Mouse (Mus musculus) forebrain, postnatal 0 days (tissue): Measurements from ENCODE around the gene Wnk3. TPM values are rescaled to one million over a fixed set of nuclear protein-coding genes. Genes with fewer than 3 reads are reported as not detected.

Experiments
- ATAC-seq: fragments of 200-750 bp; cut with Nextera tagmentation; 2 replicates; pipeline ENCODE4 v1.8.0; 2017; ENCODE audit warnings: mild to moderate bottlenecking, moderate library complexity
- DNase-seq: peaks from one replicate; pipeline ENCODE4 v3.0.0-alpha.2; 2015
- H3K27ac ChIP-seq: fragments of 300-500 bp; sonication (generic); 2 replicates; pipeline ENCODE4 v1.5.1; 2014; ENCODE audit warnings: low read depth, mild to moderate bottlenecking, antibody characterized with exemption, low read length, moderate library complexity, mixed read lengths
- H3K27me3 ChIP-seq: fragments of 300-500 bp; sonication (generic); 2 replicates; pipeline ENCODE4 v1.6.1; 2014; ENCODE audit warnings: mild to moderate bottlenecking, low read length, mixed read lengths; ENCODE audit not compliant: insufficient read depth
- H3K36me3 ChIP-seq: fragments of 300-500 bp; sonication (generic); 2 replicates; pipeline ENCODE4 v1.6.1; 2014; ENCODE audit warnings: mild to moderate bottlenecking, moderate library complexity; ENCODE audit not compliant: insufficient read depth
- H3K4me1 ChIP-seq: fragments of 300-500 bp; sonication (generic); 2 replicates; pipeline ENCODE4 v1.6.1; 2014; ENCODE audit warnings: antibody characterized with exemption; ENCODE audit not compliant: insufficient read depth
- H3K4me2 ChIP-seq: fragments of 300-500 bp; sonication (generic); 2 replicates; pipeline ENCODE4 v1.6.1; 2014; ENCODE audit warnings: low read depth, mild to moderate bottlenecking, moderate library complexity
- H3K4me3 ChIP-seq: fragments of 300-500 bp; sonication (generic); 2 replicates; pipeline ENCODE4 v1.5.1; 2014; ENCODE audit warnings: low read depth, low read length, mixed read lengths
- H3K9ac ChIP-seq: fragments of 300-500 bp; sonication (generic); 2 replicates; pipeline ENCODE4 v1.6.1; 2014; ENCODE audit warnings: mild to moderate bottlenecking
- H3K9me3 ChIP-seq: fragments of 300-500 bp; sonication (generic); 2 replicates; pipeline ENCODE4 v1.6.1; 2016; ENCODE audit warnings: low read length
- CTCF ChIP-seq: sonication (generic); IDR thresholded peaks from 2 replicates; pipeline ENCODE4 v1.5.1; 2016; ENCODE audit warnings: antibody characterized with exemption, control low read depth, low read depth
- whole genome bisulfite sequencing: fragments of 180-500 bp; shearing (Covaris S2); extraction: QIAGEN DNeasy Blood & Tissue Kit; methylation state at CpG from one replicate; pipeline ENCODE4 v1.1.7; 2014; 5-methylcytosine and 5-hydroxymethylcytosine counted together
- polyA plus RNA-seq: library from polyadenylated mRNA; unstranded; fragments of >200 nt; fragmentation: Nextera tagmentation; extraction: Ambion mirVana; gene quantifications from 2 replicates; pipeline ENCODE4 v1.2.1, GENCODE M21; 2015
- total RNA-seq: library from RNA; depleted of rRNA; stranded (reverse); fragments of >200 nt; gene quantifications from 2 replicates; pipeline ENCODE4 v1.2.3, GENCODE M21; 2014; rRNA removed

Wnk3 gene
- total and polyA plus RNA-seq, 2 experiments from 2014 or later = 10.0 to 74.7 TPM

DNA sequence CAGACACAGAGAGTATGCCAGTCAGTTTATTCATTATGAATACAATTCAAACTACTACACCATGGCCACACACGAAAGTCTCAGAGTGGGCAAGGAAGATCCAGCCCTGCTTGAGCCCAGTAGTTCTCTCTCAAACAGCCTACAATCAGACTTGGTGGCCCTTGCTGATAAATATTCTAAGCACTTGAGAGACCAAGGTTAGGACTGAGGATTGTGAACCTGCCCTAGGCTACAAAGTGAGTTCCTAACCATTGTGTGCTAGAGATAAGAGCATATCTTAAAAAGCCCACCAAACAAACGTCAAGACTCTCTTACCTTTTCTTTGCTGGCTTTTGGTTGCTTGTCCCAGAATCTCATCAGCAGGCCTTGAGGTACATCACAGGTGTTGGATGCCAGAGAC, 135.7 kb downstream of the Wnk3 start:
- Histone ChIP-seq H3K9ac (no peak overlapping the region), H3K36me3 (no peaks in the 10 kb centered on the region), H3K9me3 (no peaks in the 10 kb centered on the region), H3K27me3 (no peaks in the 10 kb centered on the region), H3K27ac (no peak overlapping the region), H3K4me1 (no peaks in the 10 kb centered on the region), H3K4me3 (no peak overlapping the region), H3K4me2 (no peak overlapping the region)
- no peak for DNase-seq
- 85% methylated on average over 2 of the region's 2 CpGs for WGBS
- no peak for TF ChIP-seq CTCF
- ATAC-seq = no peak

- no peak for TF ChIP-seq CTCF
- Histone ChIP-seq H3K9me3 (no peaks in the 10 kb centered on the region), H3K4me3 (no peak overlapping the region), H3K27me3 (no peaks in the 10 kb centered on the region), H3K4me2 (no peak overlapping the region), H3K27ac (no peak overlapping the region), H3K36me3 (no peaks in the 10 kb centered on the region), H3K9ac (no peak overlapping the region), H3K4me1 (no peaks in the 10 kb centered on the region)
- 79% methylated on average over 4 of the region's 4 CpGs for WGBS
- ATAC-seq (no peak), DNase-seq (no peak)
Observed at GRCm38 (mm10) chrX:151337804-151338203, 139.9 kb downstream of the Wnk3 start.

- no peaks in the 10 kb centered on the region for H3K36me3 ChIP-seq
- TF ChIP-seq CTCF = no peak
- H3K9me3 ChIP-seq = no peaks in the 10 kb centered on the region
- H3K4me2 ChIP-seq = peak within 1 kb of the TSS; percentile 52
- ATAC-seq (peak; percentile 93), DNase-seq (peak; percentile 93)
- 21% methylated on average over 44 of the region's 56 CpGs for WGBS
- no peaks in the 10 kb centered on the region for H3K4me1 ChIP-seq
- peak within 1 kb of the TSS; percentile 52 for H3K4me3 ChIP-seq
- no peaks in the 10 kb centered on the region for H3K27me3 ChIP-seq
- peak within 1 kb of the TSS; percentile 92 for H3K27ac ChIP-seq
- H3K9ac ChIP-seq = peak within 1 kb of the TSS; percentile 59
Observed at GRCm38 (mm10) chrX:151343761-151344500, 146.1 kb downstream of the Wnk3 start, which contains the start of gene Fam120c. TSS of gene Fam120c (plus strand) at chrX:151344175.

DNA sequence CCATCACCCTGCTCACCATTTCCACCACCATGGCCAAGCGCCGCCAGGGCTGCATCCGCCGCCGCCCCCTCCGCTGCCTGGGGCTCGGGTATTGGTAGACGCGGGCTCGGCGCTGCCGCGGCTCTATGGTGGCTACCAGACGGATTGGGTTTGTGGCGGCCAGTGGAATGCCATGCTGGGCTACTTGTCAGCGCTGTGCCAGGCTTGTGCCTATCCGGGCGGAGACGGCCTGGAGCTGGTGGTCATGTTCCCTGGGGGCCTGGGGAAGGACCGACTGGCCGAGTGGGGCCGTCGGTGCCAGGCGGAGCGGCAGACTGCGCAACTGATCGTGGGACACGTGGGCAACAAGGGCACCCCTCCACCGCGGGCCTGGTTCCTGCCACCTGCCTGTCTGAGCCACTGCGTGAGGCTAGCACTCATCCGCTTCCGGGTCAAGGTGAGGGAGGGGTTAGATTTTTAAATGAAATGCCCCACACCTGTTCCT, 146.7 kb downstream of the Wnk3 start:
- H3K4me2 ChIP-seq = peak overlapping the region; percentile 52
- WGBS = 35% methylated on average over 33 of the region's 33 CpGs
- no peak for TF ChIP-seq CTCF
- no peaks in the 10 kb centered on the region for H3K27me3 ChIP-seq
- no peaks in the 10 kb centered on the region for H3K4me1 ChIP-seq
- peak; percentile 53 for ATAC-seq
- peak overlapping the region; percentile 92 for H3K27ac ChIP-seq
- no peaks in the 10 kb centered on the region for H3K36me3 ChIP-seq
- H3K9ac ChIP-seq = peak overlapping the region; percentile 59
- H3K4me3 ChIP-seq = peak overlapping the region; percentile 52
- DNase-seq = peak; percentile 44
- no peaks in the 10 kb centered on the region for H3K9me3 ChIP-seq

- 27% methylated on average over 11 of the region's 11 CpGs for WGBS
- no peak for ATAC-seq
Observed at GRCm38 (mm10) chrX:151345333-151346125, 147.7 kb downstream of the Wnk3 start.

DNA sequence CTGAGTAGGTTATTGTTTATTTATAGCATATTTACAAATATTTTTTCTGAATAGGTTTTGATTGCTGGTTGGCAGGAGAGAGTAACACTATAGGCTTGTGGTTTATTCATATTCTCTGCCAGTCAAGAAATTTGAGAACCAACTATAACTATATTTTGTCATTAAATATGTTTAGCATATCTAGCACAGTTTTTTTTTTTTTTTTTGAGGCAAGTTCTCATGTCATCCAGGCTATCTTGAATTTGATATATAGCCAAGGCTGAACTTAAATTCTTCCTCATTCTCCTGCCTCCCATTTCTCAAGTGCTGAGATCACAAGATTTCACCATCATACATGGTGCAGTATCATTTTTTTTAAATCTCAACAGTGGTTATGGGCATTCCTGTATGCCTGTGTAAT, 149.4 kb downstream of the Wnk3 start:
- H3K4me2 ChIP-seq = no peak overlapping the region
- H3K27ac ChIP-seq = no peak overlapping the region
- H3K4me3 ChIP-seq = no peak overlapping the region
- no peaks in the 10 kb centered on the region for H3K27me3 ChIP-seq
- no peak for DNase-seq
- TF ChIP-seq CTCF = no peak
- no peak for ATAC-seq
- no peaks in the 10 kb centered on the region for H3K4me1 ChIP-seq
- no peaks in the 10 kb centered on the region for H3K9me3 ChIP-seq
- no peaks in the 10 kb centered on the region for H3K36me3 ChIP-seq
- H3K9ac ChIP-seq = no peak overlapping the region

More at GRCm38 (mm10) chrX:151345333-151346125, 147.7 kb downstream of the Wnk3 start:
- Histone ChIP-seq H3K4me2 (peak overlapping the region; percentile 52), H3K4me1 (no peaks in the 10 kb centered on the region), H3K9me3 (no peaks in the 10 kb centered on the region), H3K4me3 (peak overlapping the region; percentile 52), H3K27ac (peak overlapping the region; percentile 15; the same call in 1 of the 2 replicates), H3K9ac (peak overlapping the region; percentile 59), H3K27me3 (no peaks in the 10 kb centered on the region), H3K36me3 (no peaks in the 10 kb centered on the region)
- TF ChIP-seq CTCF = no peak
- DNase-seq = peak; percentile 24

GRCm38 (mm10) chrX:151349322-151349721, 151.4 kb downstream of the Wnk3 start:
- DNase-seq = no peak
- TF ChIP-seq CTCF = no peak
- H3K9ac ChIP-seq = no peak overlapping the region
- H3K9me3 ChIP-seq = no peaks in the 10 kb centered on the region
- H3K4me1 ChIP-seq = no peaks in the 10 kb centered on the region
- no peak overlapping the region for H3K4me3 ChIP-seq
- no peak overlapping the region for H3K4me2 ChIP-seq
- ATAC-seq = no peak
- H3K27me3 ChIP-seq = no peaks in the 10 kb centered on the region
- 73% methylated on average over 5 of the region's 5 CpGs for WGBS
- no peak overlapping the region for H3K27ac ChIP-seq
- no peaks in the 10 kb centered on the region for H3K36me3 ChIP-seq

Other genes with a start within 250 kb of the Wnk3 start
- gene Gnl3l, start 180.8 kb upstream of the Wnk3 start, total RNA-seq = 151 and 179 TPM in 2 replicates
- 78.4 and 98.6 TPM in 2 replicates for gene Gnl3l, start 180.8 kb upstream of the Wnk3 start, polyA plus RNA-seq
- gene Fgd1, start 151.9 kb upstream of the Wnk3 start, total RNA-seq = 37.2 and 42.1 TPM in 2 replicates
- gene Fgd1, start 151.9 kb upstream of the Wnk3 start, polyA plus RNA-seq = 10.2 and 14.6 TPM in 2 replicates
- 42.9 and 47.0 TPM in 2 replicates for gene Tsr2, start 101.5 kb upstream of the Wnk3 start, total RNA-seq
- gene Tsr2, start 101.5 kb upstream of the Wnk3 start, polyA plus RNA-seq = 45.5 and 46.1 TPM in 2 replicates
- 14.2 and 16.6 TPM in 2 replicates for gene Fam120c, start 146.1 kb downstream of the Wnk3 start, total RNA-seq
- gene Fam120c, start 146.1 kb downstream of the Wnk3 start, polyA plus RNA-seq = 3.8 and 6.3 TPM in 2 replicates